Comparison of ENCODE assay signal across 1 mouse cellular context in the genomic region with DNA sequence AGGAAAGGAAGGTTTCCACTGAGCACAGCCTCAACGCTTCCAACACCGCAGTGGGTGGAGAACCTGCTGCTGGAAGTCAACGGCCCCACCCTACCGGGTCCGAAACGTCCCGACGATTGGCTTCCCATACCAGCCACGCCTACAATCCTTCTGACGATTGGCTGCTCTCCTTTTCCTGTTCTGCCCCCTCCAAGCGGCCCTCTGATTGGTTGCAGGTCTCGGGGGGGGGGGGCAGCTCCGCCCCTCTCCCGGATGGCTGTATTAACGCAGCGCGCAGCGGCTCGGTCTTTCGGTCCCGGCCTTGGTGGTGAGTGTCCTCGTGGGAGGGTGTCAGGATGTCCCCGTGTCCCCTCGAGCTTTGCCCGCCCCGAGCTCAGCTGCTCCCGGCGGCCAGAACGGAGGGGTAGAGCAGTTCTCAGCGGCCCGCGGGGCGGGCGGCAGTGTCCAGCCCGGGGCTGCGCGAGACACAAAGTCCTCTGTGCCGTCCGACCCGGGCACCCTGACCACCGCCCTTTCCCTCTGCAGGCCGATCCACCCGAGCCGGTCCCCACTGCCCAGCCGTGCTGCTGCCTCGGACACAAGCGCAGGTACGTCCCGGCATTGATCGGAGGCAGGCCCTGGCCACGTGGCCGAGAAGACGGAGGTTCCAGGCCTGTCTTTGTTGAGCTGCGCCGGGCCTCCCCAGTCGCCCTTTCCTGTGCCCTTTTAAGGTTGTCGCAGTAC.
A peak's percentile ranks its signal among the peaks of the same experiment; 100 is the strongest.
TF ChIP-seq lines count a peak whose summit lies in the region.

No protein-coding gene starts in this region.

TF ChIP-seq in CH12.LX, 34 proteins besides CTCF, POLR2A, EP300 and RAD21 (continued from another document):
- peak; percentile 90 for TF ChIP-seq TBP (conservative IDR thresholded peaks at IDR 0.05; ENCODE audit: low read depth, low read length)
- peak; percentile 90; the same call in 1 of the 2 replicates for TF ChIP-seq MYC (IDR thresholded peaks at IDR 0.05; ENCODE audit: low read depth, low read length)
- TF ChIP-seq MAZ (IDR thresholded peaks at IDR 0.05; ENCODE audit: low read depth, low read length), result peak; percentile 92
- TF ChIP-seq HCFC1 (IDR thresholded peaks at IDR 0.05; ENCODE audit: low read depth, low read length), result peak; percentile 68
- TF ChIP-seq MEF2A (IDR thresholded peaks at IDR 0.05; ENCODE audit: borderline replicate concordance, low read depth, low read length), result no peak
- TF ChIP-seq MXI1 (IDR thresholded peaks at IDR 0.05; ENCODE audit: low read depth, low read length), result peak; percentile 94
- peak; percentile 77 for TF ChIP-seq CHD2 (IDR thresholded peaks at IDR 0.05; ENCODE audit: low read length)
- no peak; the same call in 1 of the 2 replicates for TF ChIP-seq USF1 (IDR thresholded peaks at IDR 0.05; ENCODE audit: low read depth, low read length)
- TF ChIP-seq JUN (IDR thresholded peaks at IDR 0.05; ENCODE audit: insufficient read depth, low read depth, low read length), result no peak
- no peak for TF ChIP-seq NRF1 (IDR thresholded peaks at IDR 0.05; ENCODE audit: low read depth, low read length)
- TF ChIP-seq GABPA (IDR thresholded peaks at IDR 0.05; ENCODE audit: insufficient replicate concordance, low read depth, low read length), result no peak
- TF ChIP-seq KAT2A (IDR thresholded peaks at IDR 0.05; ENCODE audit: insufficient replicate concordance, low read length), result peak; percentile 32; the same call in 1 of the 2 replicates
- no peak for TF ChIP-seq SMC3 (IDR thresholded peaks at IDR 0.05; ENCODE audit: low read depth, low read length)
- TF ChIP-seq BHLHE40 (IDR thresholded peaks at IDR 0.05; ENCODE audit: low read depth, low read length), result no peak
- no peak for TF ChIP-seq UBTF (IDR thresholded peaks at IDR 0.05; ENCODE audit: low read depth, low read length)
- no peak for TF ChIP-seq CHD1 (IDR thresholded peaks at IDR 0.05; ENCODE audit: low read depth, low read length)
- peak; percentile 94 for TF ChIP-seq ZMIZ1 (IDR thresholded peaks at IDR 0.05; ENCODE audit: low read depth, low read length)
- no peak for TF ChIP-seq ZNF384 (IDR thresholded peaks at IDR 0.05; ENCODE audit: low read depth, low read length)
- peak; percentile 88 for TF ChIP-seq TCF12 (IDR thresholded peaks at IDR 0.05; ENCODE audit: low read depth, low read length)
